In genomic region chr7:39484384-39484783, GRCm38 (mm10) we compare ENCODE assay signal across 13 mouse cellular contexts. TPM values are rescaled to one million over a fixed set of nuclear protein-coding genes. Genes with fewer than 3 reads are reported as not detected.
DNase-seq lines count a peak whose midpoint lies in the region; ATAC-seq and TF ChIP-seq lines count a peak whose summit lies in the region.
"Had no signal": no experiment of that assay in that cellular context is flagged by ENCODE, and none has a peak within 500 bp of the region (broad histone marks: within the 10 kb centered on the region; RNA-seq: fewer than 3 reads in every experiment).

No protein-coding gene starts in this region.

- TF ChIP-seq POLR2A in MEL (IDR thresholded peaks at IDR 0.05; ENCODE audit: control insufficient read depth in 1 of 2, insufficient read depth in 1 of 2, low read depth in 1 of 2, low read length in 2 of 2, poor library complexity in 1 of 2) = no peak

- no peaks in the 10 kb centered on the region for H3K79me2 ChIP-seq in MEL (ENCODE audit: control insufficient read depth, insufficient read depth, low read length, poor library complexity)

- no peak overlapping the region for H3K9ac ChIP-seq in intestine, postnatal 0 days (ENCODE audit: low read depth, low read length)
- H3K9ac ChIP-seq in intestine, embryonic 16.5 days (ENCODE audit: low read depth, low read length) = no peak overlapping the region
- H3K9ac ChIP-seq in MEL (ENCODE audit: control insufficient read depth, low read depth, low read length, poor library complexity, severe bottlenecking) = no peak overlapping the region
- H3K9ac ChIP-seq: embryonic facial prominence, embryonic 12.5 days; forebrain, embryonic 12.5 days; hindbrain, embryonic 13.5 days; limb, embryonic 12.5 days had no signal

- H3K4me1 ChIP-seq in intestine, postnatal 0 days (replicated peaks; ENCODE audit: control insufficient read depth, insufficient read depth, low read length) = no peaks in the 10 kb centered on the region
- H3K4me1 ChIP-seq in intestine, embryonic 16.5 days (ENCODE audit: control insufficient read depth, insufficient read depth, low read length) = no peaks in the 10 kb centered on the region
- H3K4me1 ChIP-seq in MEL (ENCODE audit: control insufficient read depth in 1 of 2, insufficient read depth in 2 of 2, low read length in 2 of 2) = no peaks in the 10 kb centered on the region
- H3K4me1 ChIP-seq: embryonic facial prominence, embryonic 12.5 days; forebrain, embryonic 12.5 days; limb, embryonic 12.5 days had no signal

- peak; percentile 42 for TF ChIP-seq CTCF in intestine, postnatal 0 days (IDR thresholded peaks at IDR 0.05; ENCODE audit: low read depth)
- peak in 2 of 3 experiments; percentile 15 to 25; a peak in 2 of 6 replicates for TF ChIP-seq CTCF in MEL (IDR thresholded peaks at IDR 0.05 in 2 of 3, conservative IDR thresholded peaks at IDR 0.05 in 1 of 3; ENCODE audit: control insufficient read depth in 1 of 3, insufficient read depth in 1 of 3, low read depth in 2 of 3, low read length in 3 of 3, poor library complexity in 1 of 3, severe bottlenecking in 1 of 3)

- no peak overlapping the region for H3K4me3 ChIP-seq in intestine, postnatal 0 days (ENCODE audit: low read depth, low read length)
- no peak overlapping the region for H3K4me3 ChIP-seq in intestine, embryonic 16.5 days (ENCODE audit: low read length)
- no peak overlapping the region for H3K4me3 ChIP-seq in MEL (ENCODE audit: control insufficient read depth in 1 of 2, insufficient read depth in 1 of 2, low read depth in 2 of 2, low read length in 2 of 2)
- H3K4me3 ChIP-seq: embryonic facial prominence, embryonic 12.5 days; forebrain, embryonic 12.5 days; hindbrain, embryonic 13.5 days; limb, embryonic 12.5 days had no signal

- no peaks in the 10 kb centered on the region for H3K36me3 ChIP-seq in intestine, postnatal 0 days (ENCODE audit: control insufficient read depth, insufficient read depth)
- no peaks in the 10 kb centered on the region for H3K36me3 ChIP-seq in intestine, embryonic 16.5 days (ENCODE audit: control insufficient read depth, insufficient read depth, low read length)
- no peaks in the 10 kb centered on the region for H3K36me3 ChIP-seq in MEL (ENCODE audit: control insufficient read depth in 1 of 2, insufficient read depth in 2 of 2, low read length in 2 of 2)
- H3K36me3 ChIP-seq: embryonic facial prominence, embryonic 12.5 days; forebrain, embryonic 12.5 days; limb, embryonic 12.5 days had no signal

- TF ChIP-seq RAD21 in MEL (IDR thresholded peaks at IDR 0.05; ENCODE audit: low read depth, low read length) = peak; percentile 23

- WGBS in intestine, postnatal 0 days = 56% methylated on average over 6 of the region's 6 CpGs
- 53% methylated on average over 6 of the region's 6 CpGs for WGBS in intestine, embryonic 16.5 days

- ATAC-seq in intestine, postnatal 0 days = no peak
- no peak for ATAC-seq in intestine, embryonic 16.5 days
- ATAC-seq in megakaryocyte, adult 5-6 weeks (ENCODE audit: poor library complexity, severe bottlenecking) = no peak
- ATAC-seq: activated CD4-positive, CD25-positive, alpha-beta regulatory T cell, adult 4 months had no signal

- H3K9me3 ChIP-seq in intestine, postnatal 0 days (ENCODE audit: control insufficient read depth) = no peaks in the 10 kb centered on the region
- no peaks in the 10 kb centered on the region for H3K9me3 ChIP-seq in intestine, embryonic 16.5 days (ENCODE audit: control insufficient read depth, low read length)
- H3K9me3 ChIP-seq in MEL (replicated peaks; ENCODE audit: insufficient read depth, low read length) = no peaks in the 10 kb centered on the region
- H3K9me3 ChIP-seq: embryonic facial prominence, embryonic 12.5 days; forebrain, embryonic 12.5 days; hindbrain, embryonic 13.5 days; limb, embryonic 12.5 days had no signal

- H3K4me2 ChIP-seq in intestine, postnatal 0 days (replicated peaks; ENCODE audit: low read depth) = no peak overlapping the region
- H3K4me2 ChIP-seq in intestine, embryonic 16.5 days (ENCODE audit: low read depth, low read length) = no peak overlapping the region
- H3K4me2 ChIP-seq: embryonic facial prominence, embryonic 12.5 days; forebrain, embryonic 12.5 days; hindbrain, embryonic 13.5 days; limb, embryonic 12.5 days had no signal

- TF ChIP-seq EP300 in MEL (IDR thresholded peaks at IDR 0.05; ENCODE audit: low read depth in 1 of 2, low read length in 2 of 2) = no peak

- H3K27ac ChIP-seq in intestine, postnatal 0 days (ENCODE audit: low read depth, low read length) = no peak overlapping the region
- H3K27ac ChIP-seq in intestine, embryonic 16.5 days (ENCODE audit: low read length) = no peak overlapping the region
- no peak overlapping the region for H3K27ac ChIP-seq in MEL (ENCODE audit: control insufficient read depth, low read depth, low read length)
- H3K27ac ChIP-seq: embryonic facial prominence, embryonic 12.5 days; forebrain, embryonic 12.5 days; hindbrain, embryonic 13.5 days; limb, embryonic 12.5 days had no signal

- no peaks in the 10 kb centered on the region for H3K27me3 ChIP-seq in intestine, postnatal 0 days (replicated peaks; ENCODE audit: control insufficient read depth, insufficient read depth, low read length)
- H3K27me3 ChIP-seq in intestine, embryonic 16.5 days (replicated peaks; ENCODE audit: control insufficient read depth, insufficient read depth, low read length) = no peaks in the 10 kb centered on the region
- H3K27me3 ChIP-seq in MEL (ENCODE audit: control insufficient read depth in 1 of 2, insufficient read depth in 2 of 2, low read length in 2 of 2) = no peaks in the 10 kb centered on the region
- H3K27me3 ChIP-seq: embryonic facial prominence, embryonic 12.5 days; forebrain, embryonic 12.5 days; hindbrain, embryonic 13.5 days; limb, embryonic 12.5 days had no signal

- peak; percentile 10 for DNase-seq in lung, postnatal 10 days
- no peak for DNase-seq in lung, adult 18-20 months
- DNase-seq in MEL (ENCODE audit: low read depth, low spot score) = no peak
- DNase-seq in lung, postnatal 36 days = peak; percentile 35
- DNase-seq: cerebellum, adult 8-10 months had no signal

TF ChIP-seq in MEL, 35 proteins besides CTCF, POLR2A, EP300 and RAD21:
- peak; percentile 75 for TF ChIP-seq ZNF384 (IDR thresholded peaks at IDR 0.05; ENCODE audit: low read depth, low read length)
- TF ChIP-seq NELFE (IDR thresholded peaks at IDR 0.05; ENCODE audit: low read depth, low read length) = no peak
- 0 out of 2 replicates have a peak, but pooled peaks have one; percentile 23 for TF ChIP-seq SMC3 (IDR thresholded peaks at IDR 0.05; ENCODE audit: low read depth, low read length)

RNA-seq across cellular contexts. Expression of gene Zfp619, which starts 33.2 kb away (rescaled TPM):
- 0.43 and 0.48 TPM in 2 replicates for polyA plus RNA-seq in intestine, postnatal 0 days (2015; fragmentation: Nextera tagmentation; extraction: Ambion mirVana)
- 0.81 and 0.95 TPM in 2 replicates for polyA plus RNA-seq in intestine, embryonic 16.5 days (2015; fragmentation: Nextera tagmentation; extraction: Ambion mirVana)
- 0.62 and 0.75 TPM in 2 replicates for total RNA-seq in MEL (2012; rRNA removed)
- 1 to 10 TPM in 1 of 2 experiments, not detected in 1; 1.3 TPM for polyA plus RNA-seq in MEL (2012; ENCODE audit: insufficient read depth in 1 of 2, insufficient read length in 2 of 2, low read depth in 1 of 2, low replicate concordance in 2 of 2, missing spikeins in 1 of 2)
- 4.7 and 4.9 TPM in 2 replicates for total RNA-seq in megakaryocyte, adult 5-6 weeks (2015)
- total RNA-seq in megakaryocyte, adult 5-6 weeks (2017) = 2.6 and 3.9 TPM in 2 replicates

Comparison
In these comparisons a context has a peak if more than half of its experiments do, and no peak if none do; other contexts are left out.
1. DNase-seq: peak in lung, postnatal 10 days (single experiment) and lung, postnatal 36 days (single experiment); none in lung, adult 18-20 months (0 of 2) and MEL (single experiment).